ENCODE assay signal across 9 mouse cellular contexts in genomic region chr1:157536471-157536870, GRCm38 (mm10). TPM values are rescaled to one million over a fixed set of nuclear protein-coding genes. Genes with fewer than 3 reads are reported as not detected.
DNase-seq lines count a peak whose midpoint lies in the region; ATAC-seq and TF ChIP-seq lines count a peak whose summit lies in the region.
"Had no signal": no experiment of that assay in that cellular context is flagged by ENCODE, and none has a peak within 500 bp of the region (broad histone marks: within the 10 kb centered on the region; RNA-seq: fewer than 3 reads in every experiment).

No protein-coding gene starts in this region.

- no peak overlapping the region for H3K4me3 ChIP-seq in lung, adult 2 months (replicated peaks; ENCODE audit: extremely low read depth, low read depth, low read length)
- no peak overlapping the region for H3K4me3 ChIP-seq in left cerebral cortex, adult 2 months

- TF ChIP-seq POLR2A in lung, adult 2 months (IDR thresholded peaks at IDR 0.05; ENCODE audit: borderline replicate concordance, extremely low read depth, low read depth, low read length) = no peak

- ATAC-seq in Patski = peak; percentile 47

- peaks cover 4% of the 10 kb centered on the region for H3K27me3 ChIP-seq in Patski

- intact Hi-C loops in left cerebral cortex, adult 2 months (cut with DNase I) = loop anchor here (2.0 to 5.0 kb wide), 2 partner anchors 124 to 239 kb away; partner anchors contain the start of gene Rasal2

- WGBS in lung, adult 2 months = 10% methylated on average over 6 of the region's 6 CpGs

- DNase-seq in lung, adult 2 months = no peak
- DNase-seq in lung, adult 18-20 months = no peak
- DNase-seq in Patski (ENCODE audit: low read depth, low spot score) = no peak
- DNase-seq in embryo, embryonic 11.5 days (ENCODE audit: low read depth, low spot score) = peak; percentile 55
- DNase-seq in heart, postnatal 4 days = peak; percentile 60
- DNase-seq in left cerebral cortex, adult 2 months (ENCODE audit: extremely low spot score in 1 of 2, low spot score in 2 of 2) = peak; percentile 55 to 60
- peak; percentile 28 for DNase-seq in naive thymus-derived CD4-positive, alpha-beta T cell, adult 2 months (ENCODE audit: low read depth)
- no peak for DNase-seq in gastrocnemius, adult 8-10 months (ENCODE audit: low spot score in 2 of 2)

- in situ Hi-C loops in Patski (cut with MboI; ENCODE audit: low pct_unique_long_range_greater_than_20kb) = loop anchor here (5.0 kb wide), 1 partner anchor 239 kb away; no protein-coding TSS in a partner anchor

- POLR2A ChIA-PET in Patski (lab: Charles Lee) = no interaction called here

- CTCF ChIA-PET in Patski (lab: Charles Lee) = interaction anchor here (0.7 to 4.8 kb wide), 23 partner anchors 9 to 247 kb away, joined by 3 to 21 read pairs (median 5); partner anchors contain the start of gene Sec16b

- H3K27ac ChIP-seq in left cerebral cortex, adult 2 months = 0 out of 2 replicates have a peak overlapping the region, but pooled peaks have one; percentile 13
- H3K27ac ChIP-seq: macrophage had no signal

- H3K4me1 ChIP-seq in lung, adult 2 months (ENCODE audit: control insufficient read depth, insufficient read depth, low read length) = no peaks in the 10 kb centered on the region; the same call in 1 of the 2 replicates

- peak; percentile 35; the same call in 1 of the 2 replicates for TF ChIP-seq CTCF in lung, adult 2 months (IDR thresholded peaks at IDR 0.05; ENCODE audit: insufficient read depth, low read length)
- peak; percentile 79 for TF ChIP-seq CTCF in Patski (IDR thresholded peaks at IDR 0.05)
- TF ChIP-seq CTCF in left cerebral cortex, adult 2 months (IDR thresholded peaks at IDR 0.05) = peak; percentile 93

RNA-seq across cellular contexts. Expression of gene Sec16b, which starts 29.9 kb away (rescaled TPM):
- 5.8 and 8.0 TPM in 2 replicates for polyA plus RNA-seq in lung, adult 2 months (2012; rRNA removed)
- 0.39 TPM for polyA plus RNA-seq in Patski (2021)
- 1 to 10 TPM; 2.3 TPM for total RNA-seq in heart, postnatal 4 days (2021)
- 1 to 10 TPM; 1.4 TPM for total RNA-seq in left cerebral cortex, adult 2 months (2021)
- under 1 TPM; 0.29 to 0.79 (median 0.44) TPM for total RNA-seq in gastrocnemius, adult 8-10 months (2022)
- polyA plus RNA-seq: macrophage had no signal

Comparison
In these comparisons a context has a peak if more than half of its experiments do, and no peak if none do; other contexts are left out.
1. DNase-seq: peak in embryo, embryonic 11.5 days (single experiment), heart, postnatal 4 days (single experiment), left cerebral cortex, adult 2 months (2 of 2) and naive thymus-derived CD4-positive, alpha-beta T cell, adult 2 months (single experiment); none in lung, adult 2 months (single experiment), lung, adult 18-20 months (0 of 2), Patski (single experiment) and gastrocnemius, adult 8-10 months (0 of 2).
2. CTCF ChIP-seq: peak in every context shown above with its lines; median percentile 93 in left cerebral cortex, adult 2 months; 79 in Patski; 35 in lung, adult 2 months.